Mouse (Mus musculus) CH12F3 (cell line): ENCODE data around the gene Chd6.

Source experiments
- in situ Hi-C: fragments of 300-500 bp; cut with MboI; formaldehyde crosslinking; loops from 2 replicates; pipeline ENCODE4 v1.14.3; 2020; ENCODE audit warnings: low sequenced_read_pairs

Gene Chd6

DNA sequence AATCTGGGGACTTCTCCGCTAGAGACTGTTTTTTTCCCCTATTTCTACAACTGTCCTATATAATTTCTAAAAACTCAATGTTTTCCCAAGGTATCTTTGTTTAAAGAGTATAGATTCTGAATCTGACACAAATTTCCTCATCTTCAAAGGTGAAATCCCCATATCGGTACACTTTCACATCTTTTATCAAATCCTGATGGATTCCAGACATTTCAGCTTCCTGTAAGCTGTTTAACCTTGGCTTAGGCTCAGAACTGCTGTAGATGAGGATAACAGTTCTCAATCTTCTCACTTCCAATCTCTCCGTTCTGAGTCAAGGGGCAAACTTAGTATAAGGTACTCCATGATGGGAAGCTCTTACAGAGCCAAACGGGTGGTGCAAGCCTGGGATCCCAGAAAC is 32.6 kb downstream of the Chd6 start:
- in situ Hi-C loops = no loop called here

GRCm38 (mm10) chr2:161075553-161075952 is 33.3 kb downstream of the Chd6 start:
- in situ Hi-C loops = no loop called here

- in situ Hi-C loops = no loop called here
Measured at GRCm38 (mm10) chr2:161066097-161066759, 42.6 kb downstream of the Chd6 start.

GRCm38 (mm10) chr2:161065594-161065993 is 43.3 kb downstream of the Chd6 start:
- in situ Hi-C loops = no loop called here

- in situ Hi-C loops = no loop called here
Measured at GRCm38 (mm10) chr2:161064836-161065235, 44.0 kb downstream of the Chd6 start.

- in situ Hi-C loops = no loop called here
Measured at GRCm38 (mm10) chr2:161058841-161059240, 50.0 kb downstream of the Chd6 start.

DNA sequence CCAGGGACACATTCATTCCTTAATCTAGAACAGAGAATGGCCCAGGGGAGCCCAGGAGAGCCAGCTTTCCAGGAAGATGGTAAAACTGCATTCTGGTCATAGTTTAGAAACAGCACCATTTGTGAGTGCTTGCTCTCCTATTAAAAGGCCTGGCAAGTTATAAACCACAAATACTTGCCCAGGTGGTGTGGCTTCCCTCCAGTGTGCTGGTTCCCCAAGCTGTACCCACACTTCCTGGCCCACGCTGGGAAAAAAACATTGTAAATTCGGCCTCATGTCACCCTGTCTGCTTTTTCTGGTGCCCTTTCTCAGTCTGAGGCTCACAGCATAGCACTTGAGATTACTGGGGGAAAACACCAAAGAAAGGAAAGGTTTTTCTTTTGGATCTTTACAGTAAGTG is 55.1 kb downstream of the Chd6 start:
- in situ Hi-C loops = no loop called here

GRCm38 (mm10) chr2:161052175-161052574 is 56.7 kb downstream of the Chd6 start:
- in situ Hi-C loops = no loop called here

- in situ Hi-C loops = no loop called here
Measured at GRCm38 (mm10) chr2:161049426-161049825, 59.4 kb downstream of the Chd6 start.

DNA sequence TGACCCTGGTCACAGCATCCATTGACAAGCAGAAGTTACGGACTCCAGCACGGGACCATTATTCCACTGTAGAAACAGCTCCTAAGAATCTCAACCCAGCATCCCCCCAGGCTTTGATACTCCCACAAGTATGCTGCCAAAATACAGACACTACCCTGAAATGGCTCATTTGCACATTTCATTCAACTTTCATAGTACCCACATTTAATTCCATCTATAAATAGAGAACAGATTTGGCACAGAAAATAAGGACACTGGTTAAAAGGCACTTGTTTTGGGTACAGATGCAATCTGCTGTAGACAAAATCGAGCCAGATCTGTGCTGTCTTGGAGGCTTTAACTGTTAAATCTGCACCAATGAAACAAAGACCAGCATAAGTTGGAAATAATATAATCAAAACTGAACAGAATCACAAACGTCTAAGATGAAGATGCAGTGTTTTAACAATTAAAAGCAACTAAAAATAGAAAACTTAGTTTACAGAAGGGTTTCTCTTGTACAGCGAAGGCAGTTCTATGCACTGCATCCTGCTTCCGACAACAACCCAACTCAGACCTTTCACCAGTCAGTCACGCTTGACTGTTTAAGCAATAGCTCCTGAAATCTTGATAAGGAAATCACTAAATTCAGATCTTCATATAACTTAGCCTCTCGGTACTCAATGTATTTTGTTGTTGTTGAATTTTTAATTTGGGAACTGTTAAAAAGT is 64.2 kb downstream of the Chd6 start:
- in situ Hi-C loops = no loop called here

- in situ Hi-C loops = no loop called here
Measured at GRCm38 (mm10) chr2:161042874-161043273, 66.0 kb downstream of the Chd6 start.

GRCm38 (mm10) chr2:161040743-161041142 is 68.1 kb downstream of the Chd6 start:
- in situ Hi-C loops = no loop called here

DNA sequence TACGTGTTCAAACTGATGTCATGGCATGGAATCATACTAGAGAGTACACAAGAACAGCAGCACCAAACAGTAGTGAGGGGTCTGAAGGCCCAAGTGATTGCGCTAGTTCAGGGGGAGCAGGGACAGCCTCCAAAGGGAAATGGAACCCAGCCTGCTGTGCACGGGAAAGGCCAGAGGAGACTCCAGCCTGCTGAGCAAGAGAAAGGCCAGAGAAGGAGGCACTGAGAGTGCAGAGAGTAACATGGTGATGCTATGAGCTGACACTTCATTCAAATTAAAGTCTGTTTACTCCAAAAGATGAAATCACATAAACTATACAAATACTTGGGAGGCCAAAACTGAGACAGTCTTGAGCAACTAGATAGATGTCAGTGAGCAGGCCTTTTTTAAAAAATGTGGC is 71.1 kb downstream of the Chd6 start:
- in situ Hi-C loops = no loop called here

GRCm38 (mm10) chr2:161033141-161033540 is 75.7 kb downstream of the Chd6 start:
- in situ Hi-C loops = no loop called here

- in situ Hi-C loops = no loop called here
Measured at GRCm38 (mm10) chr2:161032394-161032793, 76.5 kb downstream of the Chd6 start.

- in situ Hi-C loops = no loop called here
Measured at GRCm38 (mm10) chr2:161024606-161025005, 84.3 kb downstream of the Chd6 start.

- in situ Hi-C loops = no loop called here
Measured at GRCm38 (mm10) chr2:161017913-161018312, 91.0 kb downstream of the Chd6 start.

DNA sequence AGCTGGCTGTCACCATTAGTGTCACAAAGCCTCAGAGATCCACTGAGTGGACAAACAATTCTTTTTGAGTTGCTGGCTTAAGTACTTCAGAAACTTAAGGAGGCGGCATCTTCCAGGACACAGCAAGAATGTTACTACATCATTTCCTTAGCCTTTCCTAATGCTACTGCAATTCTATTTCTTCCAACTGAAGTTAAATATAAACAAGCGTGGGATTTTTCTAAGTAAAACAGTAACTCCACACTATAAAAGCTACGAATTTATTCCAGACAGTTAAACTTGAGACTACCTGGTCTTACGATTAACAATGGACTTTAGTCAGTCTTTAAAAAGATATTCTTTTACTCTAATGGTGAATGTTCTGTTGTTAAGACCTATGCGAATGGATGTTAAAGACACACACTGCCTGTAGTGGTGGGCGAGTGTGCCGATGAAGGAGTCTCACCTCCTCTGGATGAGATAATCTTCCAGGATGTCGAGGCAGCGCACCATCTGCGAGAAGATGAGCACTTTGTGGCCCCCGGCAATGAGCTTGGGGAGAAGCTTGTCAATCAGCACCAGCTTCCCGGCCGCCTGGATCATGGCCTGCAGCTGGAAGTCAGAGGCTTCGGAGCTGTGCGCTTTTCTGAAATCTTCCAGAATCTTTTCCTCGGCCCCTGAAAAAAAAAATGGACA is 96.2 kb downstream of the Chd6 start:
- in situ Hi-C loops = no loop called here

DNA sequence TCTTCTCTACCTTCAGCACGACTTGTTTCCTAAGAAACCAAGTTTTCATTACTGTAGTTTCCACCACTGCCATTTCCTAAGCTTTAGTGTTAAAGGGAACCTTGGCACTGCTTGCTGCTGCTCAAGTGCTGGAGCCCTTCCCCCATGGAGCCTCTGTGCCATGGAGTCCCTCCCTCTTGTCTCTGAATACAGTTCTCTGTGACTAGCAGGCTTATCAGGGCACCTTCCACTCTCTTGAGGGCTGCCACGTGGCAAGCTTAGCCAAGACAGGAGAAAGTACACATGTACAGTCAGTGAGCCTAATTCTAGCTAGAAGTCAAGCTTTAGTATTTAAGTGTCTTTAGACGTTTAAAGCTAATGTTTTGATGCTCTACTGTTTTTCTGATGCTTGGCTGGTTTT is 104.5 kb downstream of the Chd6 start:
- in situ Hi-C loops = no loop called here

DNA sequence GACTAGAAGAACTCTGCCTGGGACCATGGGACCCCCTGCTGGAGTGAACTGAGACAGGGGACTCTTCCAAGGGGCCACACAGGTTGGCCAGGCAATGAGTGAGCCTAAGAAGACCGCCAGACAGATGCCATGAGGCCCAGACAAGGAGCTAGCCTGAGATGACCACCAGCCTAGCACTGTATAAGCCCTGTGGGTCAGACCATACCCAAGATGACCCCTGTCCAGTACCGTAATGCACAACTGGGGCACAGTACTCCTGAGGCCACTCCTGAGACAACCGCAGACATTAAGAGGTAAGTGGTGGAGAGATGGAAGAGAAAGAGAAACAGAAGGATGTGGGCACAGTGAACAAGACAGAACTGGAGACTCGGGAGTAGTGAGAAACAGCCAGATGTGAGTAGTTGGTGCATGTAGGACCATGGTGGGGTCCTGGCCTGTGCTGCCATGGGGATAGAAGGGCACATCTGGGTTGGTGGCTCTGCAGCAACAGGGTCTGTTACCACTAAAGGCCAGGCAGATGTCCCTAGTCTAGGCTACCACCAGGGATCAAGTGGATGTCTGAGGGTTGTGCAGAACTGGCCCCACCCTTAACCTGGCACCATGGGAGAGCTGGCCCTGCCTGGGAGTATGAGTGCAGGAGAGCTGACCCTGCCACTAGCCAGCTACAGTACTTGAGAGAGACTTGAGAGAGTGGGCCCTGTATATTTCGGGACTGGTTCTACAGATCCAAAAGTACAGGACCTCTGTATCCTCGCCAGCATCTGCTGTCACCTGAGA is 111.7 kb downstream of the Chd6 start:
- in situ Hi-C loops = no loop called here

DNA sequence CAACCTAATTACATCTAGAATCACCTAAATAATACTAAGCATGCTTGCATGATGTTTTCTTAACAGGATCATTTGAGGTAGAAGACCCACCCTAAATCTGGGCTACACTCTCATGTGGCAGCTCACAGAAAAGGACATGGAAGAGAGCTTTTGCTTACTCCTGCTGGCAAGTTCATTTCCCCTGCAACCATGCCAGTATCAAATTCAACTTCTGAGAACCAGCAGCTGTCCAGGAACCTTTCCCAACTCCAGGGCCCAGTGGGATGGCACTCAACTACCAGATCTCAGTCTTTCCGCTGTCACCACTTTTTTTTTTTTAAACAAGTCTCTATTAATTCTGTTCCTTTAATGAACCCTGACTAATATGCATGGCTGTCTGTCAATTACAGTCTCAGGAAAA is 114.7 kb downstream of the Chd6 start:
- in situ Hi-C loops = no loop called here
